Comparison of ENCODE assay signal across 8 mouse cellular contexts in the genomic region with DNA sequence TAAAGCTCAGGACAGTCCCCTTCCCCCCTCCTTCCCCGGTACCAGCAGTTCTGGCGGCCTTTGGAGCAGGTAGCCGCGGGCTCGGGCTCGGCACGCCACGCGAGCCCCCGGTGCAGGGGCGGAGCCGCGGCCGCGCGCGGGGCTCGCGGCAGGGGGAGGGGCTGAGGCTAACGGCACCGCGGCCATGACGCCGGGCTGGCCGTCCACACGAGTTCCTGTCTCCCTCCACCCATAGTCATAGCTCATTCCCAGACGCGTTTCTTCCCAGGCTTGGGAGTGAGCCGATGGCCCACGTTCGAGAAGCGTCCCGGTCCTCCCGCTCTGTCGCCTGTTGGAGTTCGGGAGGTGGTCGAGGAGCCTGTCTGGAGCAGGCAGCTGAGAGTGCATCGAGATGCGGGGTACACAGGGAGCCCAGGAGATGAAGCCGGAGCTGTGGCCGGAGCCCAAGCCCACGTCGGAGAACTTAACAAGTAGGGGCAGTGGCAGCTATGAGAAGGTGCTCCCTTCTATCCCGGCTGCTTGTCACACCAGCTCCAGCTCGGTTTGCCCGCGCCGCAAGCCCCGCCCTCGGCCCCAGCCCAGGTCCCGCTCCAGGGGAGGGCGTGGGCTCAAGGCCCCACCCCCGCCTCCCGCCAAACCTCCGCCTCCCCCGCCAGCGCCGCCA. TPM values are rescaled to one million over a fixed set of nuclear protein-coding genes. Genes with fewer than 3 reads are reported as not detected.
DNase-seq lines count a peak whose midpoint lies in the region; ATAC-seq lines count a peak whose summit lies in the region.

No protein-coding gene starts in this region.

- no peaks in the 10 kb centered on the region for H3K4me1 ChIP-seq in intestine, embryonic 14.5 days (replicated peaks; ENCODE audit: control insufficient read depth, insufficient read depth, low read length)

- DNase-seq in adrenal gland, postnatal 14 days = peak; percentile 67
- peak; percentile 73 for DNase-seq in embryo, embryonic 11 days
- peak; percentile 13 to 20 for DNase-seq in gastrocnemius, postnatal 36 days
- DNase-seq in intestine, embryonic 14.5 days (ENCODE audit: low spot score) = peak; percentile 76
- peak; percentile 16 to 21 for DNase-seq in left cerebral cortex, postnatal 25 days (ENCODE audit: low spot score in 2 of 2)
- peak; percentile 3 to 16 for DNase-seq in right cerebral cortex, postnatal 36 days (ENCODE audit: low spot score in 2 of 2)
- no peak for DNase-seq in T-cell, adult 2 months (ENCODE audit: low spot score)

- H3K4me2 ChIP-seq in intestine, embryonic 14.5 days (ENCODE audit: low read length) = peak overlapping the region; percentile 49

- intact Hi-C loops in gastrocnemius, postnatal 36 days (cut with DNase I) = no loop called here
- intact Hi-C loops in left cerebral cortex, postnatal 25 days (cut with DNase I) = loop anchor here (2.0 to 5.0 kb wide), 2 partner anchors 80 to 134 kb away; no protein-coding TSS in a partner anchor

- peak; percentile 91 for ATAC-seq in intestine, embryonic 14.5 days (replicated peaks; ENCODE audit: low FRiP score, low TSS enrichment, low read depth)
- ATAC-seq in megakaryocyte progenitor cell, adult 5-6 weeks (replicated peaks; ENCODE audit: poor library complexity) = peak; percentile 86

- no peaks in the 10 kb centered on the region for H3K36me3 ChIP-seq in intestine, embryonic 14.5 days (ENCODE audit: control insufficient read depth, insufficient read depth, low read length)

- H3K4me3 ChIP-seq in intestine, embryonic 14.5 days (ENCODE audit: low read depth, low read length) = peak overlapping the region; percentile 57

- 0 out of 2 replicates have a peak, but pooled peaks cover 3% of the 10 kb centered on the region for H3K27me3 ChIP-seq in intestine, embryonic 14.5 days (replicated peaks; ENCODE audit: control insufficient read depth, insufficient read depth, low read length)

- no peaks in the 10 kb centered on the region for H3K9me3 ChIP-seq in intestine, embryonic 14.5 days (ENCODE audit: control insufficient read depth, low read length)

- peak overlapping the region; percentile 59; the same call in 1 of the 2 replicates for H3K27ac ChIP-seq in intestine, embryonic 14.5 days (ENCODE audit: low read depth)

- peak overlapping the region; percentile 45 for H3K9ac ChIP-seq in intestine, embryonic 14.5 days (ENCODE audit: low read length)

- WGBS in intestine, embryonic 14.5 days = 4% methylated on average over 52 of the region's 58 CpGs

RNA-seq across cellular contexts. Expression of gene Usp51, which starts 0.9 kb away (rescaled TPM):
- total RNA-seq in adrenal gland, postnatal 14 days (2021) = 2.8 and 3.5 TPM in 2 replicates
- total RNA-seq in gastrocnemius, postnatal 36 days (2021) = not detected
- polyA plus RNA-seq in intestine, embryonic 14.5 days (2014; fragmentation: Nextera tagmentation; extraction: Ambion mirVana) = 1.0 and 1.2 TPM in 2 replicates
- total RNA-seq in left cerebral cortex, postnatal 25 days (2021) = 1 to 10 TPM; 1.7 to 2.7 TPM
- total RNA-seq in megakaryocyte progenitor cell, adult 5-6 weeks (2015) = 0.62 and 1.2 TPM in 2 replicates
- 0.29 and 0.61 TPM in 2 replicates for total RNA-seq in megakaryocyte progenitor cell, adult 5-6 weeks (2017)

RNA-seq across cellular contexts. Expression of gene Mageh1, which starts 30.2 kb away (rescaled TPM):
- 21.7 and 27.0 TPM in 2 replicates for total RNA-seq in adrenal gland, postnatal 14 days (2021)
- total RNA-seq in gastrocnemius, postnatal 36 days (2021) = 1 to 10 TPM; 4.2 to 4.5 TPM
- polyA plus RNA-seq in intestine, embryonic 14.5 days (2014; fragmentation: Nextera tagmentation; extraction: Ambion mirVana) = 42.2 and 46.5 TPM in 2 replicates
- total RNA-seq in left cerebral cortex, postnatal 25 days (2021) = 10 to 100 TPM; 48.4 TPM
- total RNA-seq in megakaryocyte progenitor cell, adult 5-6 weeks (2015) = 0.27 and 0.46 TPM in 2 replicates
- total RNA-seq in megakaryocyte progenitor cell, adult 5-6 weeks (2017) = 0.44 and 0.50 TPM in 2 replicates
